Mouse (Mus musculus): ENCODE results near the gene Cldn34d.

Cldn34d gene

GRCm38 (mm10) chrX:76602824-76603223 is at the start of gene Cldn34d:
TSS of gene Cldn34d (minus strand) at chrX:76602924.
- ChIA-PET POLR2A (no interaction called here), CTCF (no interaction called here)

- ChIA-PET CTCF (no interaction called here), POLR2A (no interaction called here)
These were observed 4.1 kb downstream of the Cldn34d start for GRCm38 (mm10) chrX:76598459-76599206.
